Mouse (Mus musculus) testis, postnatal 14 days (tissue): Measurements from ENCODE around the gene Rfng.
"Not testable (repeated sequence)": the region's sequence is repeated elsewhere in the genome, so short reads cannot be mapped to it uniquely, and the experiment has no call there.

Experiments
- DNase-seq: peaks from one replicate; pipeline ENCODE4 v3.0.0; 2021; ENCODE audit warnings: low spot score

Rfng gene

GRCm38 (mm10) chr11:120773463-120774190 is 10.4 kb downstream of the Rfng start:
- peak; percentile 40 for DNase-seq

GRCm38 (mm10) chr11:120772749-120773148 is 11.3 kb downstream of the Rfng start:
- peak; percentile 50 for DNase-seq

- no peak for DNase-seq
Observed at GRCm38 (mm10) chr11:120768206-120768605, 15.8 kb downstream of the Rfng start.

GRCm38 (mm10) chr11:120767023-120767422 is 17.0 kb downstream of the Rfng start:
- not testable (repeated sequence) for DNase-seq

DNA sequence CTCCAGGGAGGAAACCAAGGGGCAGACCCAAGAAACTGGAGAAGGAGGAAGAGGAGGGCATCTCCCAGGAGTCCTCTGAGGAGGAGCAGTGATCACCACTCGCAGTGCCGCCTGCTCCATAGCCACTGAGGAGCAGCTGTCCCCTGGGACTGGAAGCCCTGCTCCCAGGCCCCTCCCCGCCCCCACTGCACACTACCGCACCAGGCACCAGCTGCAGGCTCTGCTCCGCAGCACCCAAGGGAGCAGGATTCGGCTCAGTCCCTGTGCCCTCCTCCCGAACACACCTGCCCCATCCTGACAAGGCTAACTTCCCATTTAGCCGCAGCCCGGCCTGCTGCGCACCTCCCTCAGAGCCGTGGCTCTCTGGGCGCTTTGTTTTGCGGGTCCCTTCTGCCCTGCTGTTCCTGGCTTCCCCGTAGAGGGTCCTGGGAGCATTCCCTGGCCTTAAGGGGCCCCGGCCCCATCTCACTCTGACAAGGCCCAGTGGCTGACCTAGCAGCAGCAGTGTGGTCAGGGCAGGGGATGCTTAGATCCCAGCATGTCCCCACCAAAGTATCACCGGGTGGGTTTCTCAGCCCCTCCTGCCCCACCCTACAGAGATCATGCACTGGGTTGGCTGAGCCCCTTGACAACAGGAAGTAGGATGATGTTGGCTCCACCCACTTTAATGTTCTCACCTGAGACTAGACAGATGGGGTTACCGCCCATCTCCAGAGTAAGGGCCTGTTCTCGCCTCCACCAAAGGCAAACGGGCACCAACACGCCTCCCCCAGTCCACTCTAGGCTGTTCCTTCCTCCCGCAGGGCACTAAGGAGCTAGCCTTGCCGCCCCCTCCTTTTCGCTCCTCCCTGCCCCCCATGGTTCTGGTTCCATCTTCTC is 20.6 kb downstream of the Rfng start:
- DNase-seq, result not testable (repeated sequence)

GRCm38 (mm10) chr11:120762672-120763041 is 21.4 kb downstream of the Rfng start, which contains the start of gene Hmga1b:
Gene Hmga1b (plus strand): TSS chr11:120762794.
- not testable (repeated sequence) for DNase-seq

DNA sequence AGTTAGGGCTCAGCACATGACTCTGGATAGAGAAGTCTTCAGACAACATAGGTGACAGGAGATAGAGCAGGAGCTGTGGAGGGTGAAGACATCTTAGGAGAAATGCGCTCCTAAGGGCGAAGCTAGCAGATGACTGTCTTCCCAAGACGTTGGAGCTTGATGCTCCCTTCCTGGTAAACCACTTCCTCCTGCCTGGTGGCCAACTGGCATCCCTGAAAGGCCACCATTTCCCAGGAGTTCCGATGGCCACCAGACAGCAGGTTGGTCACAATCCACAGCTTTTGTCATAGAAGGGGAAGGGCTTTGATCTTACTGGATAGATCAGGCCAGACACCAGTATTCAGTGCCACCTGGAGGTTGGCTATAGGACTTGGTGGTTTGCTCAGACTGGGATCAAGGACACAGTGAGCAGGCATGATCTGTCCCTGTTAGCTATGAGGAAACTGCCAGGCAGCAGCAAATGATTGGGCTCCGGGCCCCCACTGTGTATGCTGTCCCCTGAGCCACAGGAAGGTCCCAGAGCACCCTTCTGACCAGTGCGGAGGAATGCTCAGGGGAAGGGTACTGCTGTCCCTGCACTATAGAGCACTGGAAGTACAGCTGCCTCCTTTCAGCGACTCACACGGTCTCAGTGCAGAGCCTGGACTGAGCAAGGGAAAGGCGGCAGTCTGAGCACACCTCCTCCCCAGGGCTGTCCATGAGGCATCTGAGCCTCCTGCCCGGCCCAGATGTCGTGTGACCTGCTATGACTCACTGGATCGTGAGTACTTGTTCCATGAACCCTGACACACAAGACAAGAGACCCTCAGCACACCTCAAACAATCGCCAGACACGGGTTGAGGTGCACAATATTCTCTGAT is 22.0 kb downstream of the Rfng start:
- no peak for DNase-seq

DNA sequence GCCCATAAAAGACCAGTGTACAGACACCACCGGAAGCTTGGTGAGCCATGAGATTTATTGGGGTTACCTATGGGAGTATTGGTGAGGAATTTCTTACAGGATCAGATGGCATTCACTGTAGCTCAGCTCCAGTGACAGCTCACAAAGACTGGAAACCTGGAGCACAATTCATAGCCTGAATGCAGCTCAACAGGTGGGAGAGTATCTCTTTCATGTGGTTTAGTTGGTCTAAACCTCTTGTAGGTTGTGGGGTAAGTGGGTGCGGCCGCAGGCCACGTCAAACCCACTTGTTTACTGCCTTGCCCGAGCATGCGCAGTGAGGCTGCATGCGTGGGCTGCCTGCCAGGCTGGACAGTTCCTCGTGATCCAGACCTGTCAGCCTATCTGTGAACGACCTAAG is 23.8 kb downstream of the Rfng start:
- DNase-seq, result no peak

- DNase-seq, result no peak
Observed at GRCm38 (mm10) chr11:120751606-120752005, 32.4 kb downstream of the Rfng start.

GRCm38 (mm10) chr11:120749430-120749829 is 34.6 kb downstream of the Rfng start:
- DNase-seq, result no peak

GRCm38 (mm10) chr11:120747974-120748373 is 36.0 kb downstream of the Rfng start:
- no peak for DNase-seq

DNA sequence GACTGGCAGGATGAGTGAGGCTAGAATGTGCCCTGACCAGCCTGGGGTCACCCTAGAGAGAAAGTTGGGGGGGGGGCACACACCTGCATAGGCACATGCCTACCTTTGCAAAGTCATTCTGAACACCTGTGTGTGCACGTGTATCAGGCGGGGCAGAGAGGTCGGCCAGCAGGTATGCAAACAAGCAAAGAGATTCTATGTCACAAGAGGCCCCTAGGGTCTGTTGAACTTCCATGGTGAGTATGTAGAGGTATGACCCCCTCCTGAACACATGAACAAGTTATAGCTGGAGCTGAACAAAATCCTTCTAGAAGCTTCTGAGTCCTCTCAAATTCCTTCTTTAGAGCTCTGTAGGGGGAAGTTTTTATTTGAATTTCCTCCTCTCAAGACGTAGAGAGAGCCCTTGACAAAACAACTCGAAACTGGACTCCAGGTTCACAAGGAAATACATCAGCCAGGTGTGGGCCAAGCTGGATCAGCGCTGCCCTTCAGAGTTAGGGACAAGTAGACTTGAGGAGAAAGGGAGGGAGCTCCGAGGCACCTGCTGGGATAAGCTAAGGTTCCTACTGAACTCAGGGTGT is 39.8 kb downstream of the Rfng start:
- no peak for DNase-seq

DNA sequence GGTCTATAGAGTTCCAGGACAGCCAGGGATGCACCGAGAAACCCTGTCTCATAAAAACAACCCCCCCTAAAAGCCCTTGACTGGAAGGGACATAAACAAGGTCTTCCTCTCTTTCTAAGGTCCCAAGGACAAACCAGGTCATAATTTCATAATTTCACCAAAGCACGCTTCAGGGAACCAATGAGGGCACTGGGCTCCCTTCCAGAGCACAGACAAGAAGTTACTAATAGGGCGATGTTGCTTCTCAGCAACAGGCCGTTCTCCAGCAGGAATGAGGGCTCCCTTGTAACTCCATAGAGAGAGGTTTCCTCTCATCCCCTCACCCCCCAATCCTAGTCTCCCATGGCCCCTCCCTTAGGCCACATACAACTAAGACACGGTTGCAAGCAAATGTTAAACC is 43.0 kb downstream of the Rfng start:
- no peak for DNase-seq

DNA sequence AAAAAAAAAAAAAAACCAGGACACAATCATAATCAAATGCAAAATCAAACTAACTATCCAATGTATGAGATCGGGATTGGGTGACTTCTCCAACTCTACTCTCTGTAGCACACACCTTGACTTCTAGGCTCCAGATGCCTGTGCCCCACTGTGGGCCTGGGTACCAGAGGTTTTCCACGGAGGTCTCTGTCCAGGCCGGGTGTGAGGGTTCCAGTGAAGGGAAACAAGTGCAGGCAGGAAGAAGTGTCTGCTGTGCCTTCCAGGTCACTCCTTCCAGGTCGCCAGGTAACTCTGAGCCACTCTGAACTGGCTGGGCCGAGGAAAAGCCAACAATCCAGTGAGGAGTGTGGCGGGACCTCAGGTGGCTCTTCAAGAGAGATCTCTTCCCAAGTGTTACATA is 47.6 kb downstream of the Rfng start:
- no peak for DNase-seq

GRCm38 (mm10) chr11:120733521-120733920 is 50.5 kb downstream of the Rfng start:
- DNase-seq, result no peak

DNA sequence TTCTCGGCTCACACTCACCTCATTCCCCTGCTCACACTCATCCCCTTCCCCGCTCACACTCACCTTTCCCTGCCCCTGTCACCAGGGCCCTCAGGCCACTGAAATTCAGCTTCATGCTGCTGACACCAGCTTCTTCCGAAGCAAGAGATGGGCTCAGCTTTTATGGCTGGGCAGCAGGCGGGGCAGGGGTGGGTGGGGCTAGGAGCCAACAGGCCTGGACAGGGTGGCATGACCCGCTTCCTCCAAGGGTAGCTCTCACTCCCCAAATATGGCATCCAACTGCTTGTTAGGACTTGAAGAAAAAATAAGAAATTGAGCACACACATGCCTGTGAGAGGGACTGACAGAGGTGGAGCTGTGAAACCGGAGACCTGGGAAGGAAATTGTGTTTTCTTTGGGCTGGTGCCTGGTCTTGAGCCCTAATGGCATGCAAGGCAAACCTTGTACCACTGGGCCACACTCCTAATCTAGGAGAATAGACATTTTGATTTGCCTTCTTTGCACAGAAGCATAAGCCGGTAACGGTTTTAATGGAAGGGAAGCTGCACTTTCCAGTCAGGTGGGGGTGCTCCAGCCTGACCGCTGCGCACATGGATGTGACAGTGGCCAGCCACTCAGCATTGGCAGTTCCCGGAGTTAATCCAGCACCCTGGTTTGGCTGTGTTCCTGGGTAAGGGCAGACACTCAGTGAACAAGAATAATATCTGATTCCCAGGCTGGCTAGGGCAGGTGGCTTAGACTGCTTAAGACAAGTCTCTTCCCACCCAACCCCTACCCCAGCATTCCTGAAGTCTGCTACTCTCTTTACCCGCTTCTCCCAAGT is 51.9 kb downstream of the Rfng start, which contains the start of gene Cbr2:
Gene Cbr2 (minus strand): TSS at position 257 of the 823 bp plus-strand sequence.
- DNase-seq, result no peak

DNA sequence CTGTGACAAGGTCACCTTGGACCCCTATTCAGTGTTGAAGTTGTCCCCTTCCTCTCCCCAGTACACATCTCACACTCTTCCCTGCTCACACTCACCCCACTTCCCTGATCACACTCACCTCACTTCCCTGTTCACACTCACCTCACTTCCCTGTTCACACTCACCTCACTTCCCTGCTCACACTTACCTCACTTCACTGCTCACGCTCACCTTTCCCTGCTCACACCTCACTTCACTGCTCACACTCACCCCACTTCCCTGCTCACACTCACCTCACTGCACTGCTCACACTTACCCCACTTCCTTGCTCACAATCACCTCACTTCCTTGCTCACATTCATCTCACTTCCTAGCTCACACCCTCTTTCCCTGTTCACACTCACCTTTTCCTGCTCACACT is 52.6 kb downstream of the Rfng start:
- no peak for DNase-seq
